Mouse (Mus musculus): Measurements from ENCODE around the gene Klrg1.

Gene Klrg1

GRCm38 (mm10) chr6:122282782-122283181 lies at the start of gene Klrg1:
TSS of gene Klrg1 (minus strand) at chr6:122282882.
- DNase-seq: no peak

- DNase-seq: no peak
Measured at GRCm38 (mm10) chr6:122325361-122325975, 42.8 kb upstream of the Klrg1 start.

GRCm38 (mm10) chr6:122318726-122319125 lies 36.0 kb upstream of the Klrg1 start:
- no peak for DNase-seq

- no peak for DNase-seq
Measured at GRCm38 (mm10) chr6:122310187-122310820, 27.6 kb upstream of the Klrg1 start.

- no peak for DNase-seq
Measured at GRCm38 (mm10) chr6:122309446-122309960, 26.8 kb upstream of the Klrg1 start.

GRCm38 (mm10) chr6:122308505-122309393 lies 26.1 kb upstream of the Klrg1 start, which contains the start of gene M6pr:
TSS of gene M6pr (plus strand) at chr6:122308720.
- DNase-seq: peak; percentile 96

GRCm38 (mm10) chr6:122308136-122308504 lies 25.4 kb upstream of the Klrg1 start:
- DNase-seq: no peak

GRCm38 (mm10) chr6:122306707-122307106 lies 24.0 kb upstream of the Klrg1 start:
- DNase-seq: no peak

- no peak for DNase-seq
Measured at GRCm38 (mm10) chr6:122304790-122305555, 22.3 kb upstream of the Klrg1 start.

GRCm38 (mm10) chr6:122304355-122304754 lies 21.7 kb upstream of the Klrg1 start:
- DNase-seq: peak; percentile 57

GRCm38 (mm10) chr6:122303526-122303925 lies 20.8 kb upstream of the Klrg1 start:
- no peak for DNase-seq

GRCm38 (mm10) chr6:122302661-122303060 lies 20.0 kb upstream of the Klrg1 start:
- DNase-seq: no peak

GRCm38 (mm10) chr6:122302121-122302520 lies 19.4 kb upstream of the Klrg1 start:
- no peak for DNase-seq

GRCm38 (mm10) chr6:122299621-122300133 lies 17.0 kb upstream of the Klrg1 start:
- no peak for DNase-seq

- no peak for DNase-seq
Measured at GRCm38 (mm10) chr6:122298223-122298609, 15.5 kb upstream of the Klrg1 start.

- DNase-seq: no peak
Measured at GRCm38 (mm10) chr6:122297279-122298222, 14.9 kb upstream of the Klrg1 start.

- no peak for DNase-seq
Measured at GRCm38 (mm10) chr6:122296918-122297278, 14.2 kb upstream of the Klrg1 start.

- no peak for DNase-seq
Measured at GRCm38 (mm10) chr6:122295242-122295641, 12.6 kb upstream of the Klrg1 start.

GRCm38 (mm10) chr6:122294290-122294689 lies 11.6 kb upstream of the Klrg1 start:
- DNase-seq: no peak

- no peak for DNase-seq
Measured at GRCm38 (mm10) chr6:122293796-122294195, 11.1 kb upstream of the Klrg1 start.

- DNase-seq: no peak
Measured at GRCm38 (mm10) chr6:122293121-122293520, 10.4 kb upstream of the Klrg1 start.
